Mouse (Mus musculus) liver, embryonic 14.5 days (tissue): Measurements from ENCODE around the gene Olfr543.

ENCODE experiments used
- CTCF ChIP-seq: IDR thresholded peaks from 2 replicates; pipeline ENCODE4 v1.5.1; 2016; ENCODE audit warnings: antibody characterized with exemption, low read depth, control low read depth
- EP300 ChIP-seq: IDR thresholded peaks from 2 replicates; pipeline ENCODE4 v1.6.1; 2016; ENCODE audit warnings: antibody characterized with exemption, low read depth

DNA sequence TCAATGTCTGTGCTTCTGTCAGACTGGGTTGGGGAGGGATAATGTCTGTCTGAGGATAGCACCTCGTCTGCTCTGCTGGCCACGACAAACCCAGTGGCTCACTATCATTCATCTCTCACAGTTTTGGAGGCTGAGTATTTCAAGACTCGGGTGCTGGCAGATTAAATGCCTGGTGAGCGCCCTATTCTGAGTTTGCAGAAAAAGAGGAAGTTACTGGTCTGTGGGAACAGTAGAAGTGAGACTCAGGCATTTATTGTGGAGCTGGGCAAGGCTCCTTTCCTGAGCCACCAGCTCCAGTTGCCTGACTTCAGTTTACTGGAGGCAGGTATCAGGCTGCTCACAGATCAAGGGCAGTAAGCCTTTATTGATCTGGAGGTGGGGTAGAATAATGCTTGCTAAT is 32.7 kb upstream of the Olfr543 start:
- no peak for TF ChIP-seq CTCF
- TF ChIP-seq EP300 = no peak
